Mouse (Mus musculus): ENCODE data around the gene Tjp3. TPM values are rescaled to one million over a fixed set of nuclear protein-coding genes. Genes with fewer than 3 reads are reported as not detected.

Tjp3 gene
- 8.3 TPM for polyA plus RNA-seq (2017; shearing (Covaris generic))

DNA sequence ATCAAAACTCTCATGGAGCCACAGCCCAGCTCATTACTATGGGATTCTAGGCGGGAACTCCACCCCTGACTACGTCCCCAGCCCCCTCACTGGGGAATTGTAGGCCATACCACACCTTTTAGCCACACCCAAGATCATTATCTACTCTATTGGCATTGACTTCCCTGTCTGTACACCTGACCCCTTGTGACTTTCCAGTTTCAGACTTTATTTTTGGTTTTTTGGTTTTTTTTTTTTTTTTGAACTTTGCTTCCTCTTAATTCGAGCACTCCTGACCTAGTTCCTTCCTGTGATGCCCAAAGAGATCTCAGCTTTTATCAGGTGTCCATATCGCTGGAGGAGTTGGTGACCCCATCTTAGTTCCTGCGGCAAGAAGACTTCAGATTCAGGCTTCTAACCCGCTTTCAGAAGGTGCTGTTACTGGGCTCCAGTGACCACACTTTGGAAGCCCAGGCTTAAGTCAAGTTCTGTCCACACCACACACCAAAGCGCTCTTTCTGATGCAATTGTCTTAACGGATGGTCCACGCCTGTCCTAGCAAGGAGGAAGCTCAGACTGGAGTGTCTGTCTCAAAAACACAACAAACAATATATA, at the start of gene Tjp3:
Gene Tjp3 (minus strand): TSS at position 71 of the 594 bp plus-strand sequence.

DNA sequence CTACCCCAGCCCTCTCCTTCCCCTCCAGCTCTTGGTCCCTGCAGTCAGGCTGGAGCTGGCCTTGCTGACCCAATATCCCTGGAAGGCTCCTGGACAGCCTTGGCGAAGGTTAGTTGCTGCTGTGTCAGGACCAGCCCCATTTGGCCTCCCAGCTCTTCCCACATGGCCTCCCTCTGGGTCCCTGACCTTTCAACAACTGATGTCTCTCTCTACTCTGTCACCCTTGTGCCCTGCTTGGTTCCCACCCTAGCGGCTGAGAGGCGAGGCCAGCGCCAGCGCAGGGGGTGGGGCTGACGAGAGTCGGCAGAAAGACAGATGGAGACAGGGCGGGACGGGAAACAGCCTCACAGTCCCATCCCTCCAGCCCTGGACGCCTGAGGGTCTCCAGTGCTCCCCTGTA, 37.0 kb upstream of the Tjp3 start, which contains the start of gene Tbxa2r:
Gene Tbxa2r (plus strand): TSS at position 346 of the 400 bp plus-strand sequence.

GRCm38 (mm10) chr10:81320550-81321347, 29.4 kb upstream of the Tjp3 start, which contains the start of gene Cactin:
Gene Cactin, plus strand, starts transcription at chr10:81321103.

DNA sequence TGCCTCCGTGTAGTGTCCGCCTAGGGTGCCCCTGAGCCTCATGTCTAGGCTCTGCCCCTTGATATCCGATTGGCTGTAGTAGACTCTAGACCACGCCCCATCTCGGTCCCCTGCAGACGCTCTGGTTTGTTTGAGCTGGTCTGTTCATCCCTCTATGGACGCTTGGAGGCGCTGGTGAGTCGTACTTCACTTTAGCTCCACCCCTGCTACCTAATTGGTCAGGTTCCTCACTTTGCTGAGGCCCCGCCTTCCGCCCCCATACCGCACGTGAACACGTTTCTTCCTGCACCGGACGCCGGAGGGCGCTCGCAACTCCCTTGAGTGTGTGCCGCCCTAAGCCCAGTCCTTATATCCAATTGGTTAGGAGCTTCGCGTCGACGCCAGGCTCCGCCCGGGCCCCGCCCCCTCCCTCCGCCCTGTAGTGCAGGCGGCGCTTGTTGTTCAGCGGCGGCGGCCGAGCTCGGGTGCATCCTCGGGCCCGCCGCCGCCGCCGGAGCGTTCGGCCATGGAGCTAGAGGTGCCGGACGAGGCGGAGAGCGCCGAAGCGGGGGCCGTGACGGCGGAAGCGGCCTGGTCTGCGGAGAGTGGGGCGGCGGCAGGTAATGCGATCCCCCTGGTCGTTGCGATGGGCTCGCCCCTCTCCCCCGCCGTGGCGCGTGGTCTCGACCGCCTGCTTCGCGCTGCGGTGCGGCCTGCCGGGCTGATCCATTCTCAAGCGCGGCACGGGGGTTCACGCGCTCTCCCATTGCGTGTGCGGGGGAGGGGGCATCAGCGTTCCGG, 1.4 kb upstream of the Tjp3 start, which contains the start of gene Pip5k1c:
Gene Pip5k1c (plus strand): TSS at position 410 of the 780 bp plus-strand sequence.

GRCm38 (mm10) chr10:81266211-81267105, 24.9 kb downstream of the Tjp3 start, which contains the start of the genes Mrpl54 and Apba3:
Gene Mrpl54, minus strand, starts transcription at chr10:81266934.
Gene Apba3, plus strand, starts transcription at chr10:81266960.

GRCm38 (mm10) chr10:81252424-81253419, 38.7 kb downstream of the Tjp3 start, which contains the start of gene Matk:
Gene Matk, plus strand, starts transcription at chr10:81252935.

GRCm38 (mm10) chr10:81232580-81233225, 58.7 kb downstream of the Tjp3 start, which contains the start of gene Zfr2:
Gene Zfr2, plus strand, starts transcription at chr10:81233155.

GRCm38 (mm10) chr10:81230438-81231332, 60.7 kb downstream of the Tjp3 start, which contains the start of gene Atcay:
Gene Atcay, minus strand, starts transcription at chr10:81230833.

Other genes starting within 250 kb of the Tjp3 start
- 113 TPM for gene Sgta, start 231.4 kb downstream of the Tjp3 start, polyA plus RNA-seq (2017; shearing (Covaris generic))
- 8.0 TPM for gene Thop1, start 221.5 kb downstream of the Tjp3 start, polyA plus RNA-seq (2017; shearing (Covaris generic))
- gene Creb3l3, start 192.7 kb downstream of the Tjp3 start, polyA plus RNA-seq (2017; shearing (Covaris generic)): 0.25 TPM
- 31.9 TPM for gene Map2k2, start 185.7 kb downstream of the Tjp3 start, polyA plus RNA-seq (2017; shearing (Covaris generic))
- gene Zbtb7a, start 156.4 kb downstream of the Tjp3 start, polyA plus RNA-seq (2017; shearing (Covaris generic)): 18.9 TPM
- 32.1 TPM for gene Pias4, start 123.7 kb downstream of the Tjp3 start, polyA plus RNA-seq (2017; shearing (Covaris generic))
- gene Eef2, start 115.0 kb downstream of the Tjp3 start, polyA plus RNA-seq (2017; shearing (Covaris generic)): 984 TPM
- 12.1 TPM for gene Dapk3, start 108.6 kb downstream of the Tjp3 start, polyA plus RNA-seq (2017; shearing (Covaris generic))
- gene 4930442H23Rik, start 107.7 kb downstream of the Tjp3 start, polyA plus RNA-seq (2017; shearing (Covaris generic)): not detected
- gene Nmrk2, start 89.5 kb downstream of the Tjp3 start, polyA plus RNA-seq (2017; shearing (Covaris generic)): 0.37 TPM
- 9.0 TPM for gene Atcay, start 60.7 kb downstream of the Tjp3 start, polyA plus RNA-seq (2017; shearing (Covaris generic))
- 3.7 TPM for gene Zfr2, start 58.4 kb downstream of the Tjp3 start, polyA plus RNA-seq (2017; shearing (Covaris generic))
- gene Matk, start 38.6 kb downstream of the Tjp3 start, polyA plus RNA-seq (2017; shearing (Covaris generic)): 134 TPM
- 139 TPM for gene Mrpl54, start 24.6 kb downstream of the Tjp3 start, polyA plus RNA-seq (2017; shearing (Covaris generic))
- 38.6 TPM for gene Apba3, start 24.6 kb downstream of the Tjp3 start, polyA plus RNA-seq (2017; shearing (Covaris generic))
- 32.1 TPM for gene Pip5k1c, start 1.4 kb upstream of the Tjp3 start, polyA plus RNA-seq (2017; shearing (Covaris generic))
- 16.6 TPM for gene Cactin, start 29.5 kb upstream of the Tjp3 start, polyA plus RNA-seq (2017; shearing (Covaris generic))
- 41.7 TPM for gene Tbxa2r, start 37.1 kb upstream of the Tjp3 start, polyA plus RNA-seq (2017; shearing (Covaris generic))
- gene Gipc3, start 51.7 kb upstream of the Tjp3 start, polyA plus RNA-seq (2017; shearing (Covaris generic)): not detected
- gene Hmg20b, start 58.9 kb upstream of the Tjp3 start, polyA plus RNA-seq (2017; shearing (Covaris generic)): 28.8 TPM
- 1.5 TPM for gene Mfsd12, start 65.9 kb upstream of the Tjp3 start, polyA plus RNA-seq (2017; shearing (Covaris generic))
- 0.82 TPM for gene 4930404N11Rik, start 74.2 kb upstream of the Tjp3 start, polyA plus RNA-seq (2017; shearing (Covaris generic))
- 16.3 TPM for gene Fzr1, start 86.9 kb upstream of the Tjp3 start, polyA plus RNA-seq (2017; shearing (Covaris generic))
- gene Dohh, start 92.8 kb upstream of the Tjp3 start, polyA plus RNA-seq (2017; shearing (Covaris generic)): 32.9 TPM
- gene Gm48551, start 92.9 kb upstream of the Tjp3 start, polyA plus RNA-seq (2017; shearing (Covaris generic)): 3.4 TPM
- gene Gm48552, start 97.4 kb upstream of the Tjp3 start, polyA plus RNA-seq (2017; shearing (Covaris generic)): 0.91 TPM
- 8.7 TPM for gene Smim24, start 101.5 kb upstream of the Tjp3 start, polyA plus RNA-seq (2017; shearing (Covaris generic))
- gene Nfic, start 164.1 kb upstream of the Tjp3 start, polyA plus RNA-seq (2017; shearing (Covaris generic)): 23.6 TPM
- 0.17 TPM for gene Celf5, start 191.1 kb upstream of the Tjp3 start, polyA plus RNA-seq (2017; shearing (Covaris generic))
- gene Ncln, start 204.8 kb upstream of the Tjp3 start, polyA plus RNA-seq (2017; shearing (Covaris generic)): 133 TPM
- gene S1pr4, start 208.6 kb upstream of the Tjp3 start, polyA plus RNA-seq (2017; shearing (Covaris generic)): 96.9 TPM
- gene Gna15, start 232.6 kb upstream of the Tjp3 start, polyA plus RNA-seq (2017; shearing (Covaris generic)): 19.4 TPM

Measured in CD4-positive, CD25-positive, alpha-beta regulatory T cell, adult 9 weeks (primary cell).